Mouse (Mus musculus) kidney, adult 9 months (tissue): Measurements from ENCODE around the gene Fpr-rs7.

Experiments used
- DNase-seq: peaks from one replicate; pipeline ENCODE4 v3.0.0; 2022

Fpr-rs7 gene

DNA sequence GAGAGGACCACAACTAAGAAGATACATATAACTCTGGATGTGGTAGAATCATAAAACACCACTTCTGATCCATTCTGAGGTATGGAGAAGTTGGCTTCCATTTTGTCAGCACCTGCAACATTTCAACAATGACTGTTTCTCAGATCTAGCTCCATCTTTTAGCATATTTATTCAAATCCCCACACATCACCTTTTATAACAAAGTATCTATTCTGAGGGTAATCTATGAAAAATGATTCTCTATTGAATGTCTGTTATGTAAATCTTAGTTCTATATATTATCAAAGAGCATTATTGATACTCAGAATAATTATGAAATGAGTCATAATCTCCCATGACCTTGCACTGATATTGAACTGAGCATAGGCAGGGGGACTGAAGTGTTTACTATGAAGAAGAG, at the start of gene Fpr-rs7:
Gene Fpr-rs7 (minus strand): TSS at position 101 of the 400 bp plus-strand sequence.
- no peak for DNase-seq

DNA sequence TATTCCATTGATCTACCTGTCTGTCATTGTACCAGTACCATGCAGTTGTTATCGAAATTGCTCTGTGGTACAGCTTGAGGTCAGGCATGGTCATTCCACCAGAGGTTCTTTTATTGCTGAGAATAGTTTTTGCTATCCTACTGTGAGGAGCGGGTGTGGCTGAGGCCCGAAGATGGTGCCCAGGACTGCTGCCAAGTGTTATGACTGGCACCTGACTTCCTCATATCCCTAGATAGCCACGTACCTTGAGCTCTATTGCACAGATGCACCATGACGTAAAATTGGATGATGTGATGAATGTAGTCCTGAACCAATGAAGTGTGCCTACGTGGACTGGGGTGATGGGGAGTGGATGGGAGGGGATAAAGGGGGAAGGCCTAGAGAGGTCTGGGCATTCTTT, 39.9 kb downstream of the Fpr-rs7 start:
- DNase-seq: no peak

DNA sequence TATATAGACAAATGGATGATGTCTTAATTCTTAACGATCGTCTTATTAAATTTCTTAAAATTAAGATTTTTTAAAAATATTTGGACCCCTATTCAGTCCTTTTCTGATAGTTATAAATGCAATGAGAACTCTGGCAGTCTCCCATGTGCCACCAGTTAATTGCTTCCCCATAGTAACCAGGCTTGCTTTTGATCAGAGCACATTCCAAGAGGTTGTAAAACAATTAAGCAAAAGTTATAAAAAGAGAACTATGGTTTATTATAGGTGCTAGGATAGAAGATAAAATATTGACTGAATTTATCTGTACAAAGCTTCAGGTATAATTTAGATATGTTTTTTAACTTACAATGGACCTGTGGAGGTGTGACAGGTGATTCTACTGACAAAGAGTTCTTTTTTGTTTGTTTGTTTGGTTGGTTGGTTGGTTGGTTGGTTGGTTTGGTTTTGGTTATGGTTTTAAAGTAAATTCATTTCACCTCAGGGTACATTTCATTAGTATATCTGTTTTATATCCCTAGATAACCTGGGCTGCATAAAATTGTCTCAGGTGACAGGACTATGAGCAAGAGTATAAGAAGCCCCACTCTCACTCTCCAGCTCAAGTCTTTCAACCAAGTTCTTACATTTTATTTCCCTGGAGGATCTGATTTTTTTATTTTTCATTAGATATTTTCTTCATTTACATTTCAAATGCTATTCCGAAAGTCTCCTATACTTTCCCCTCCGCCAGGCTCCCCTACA, 42.2 kb downstream of the Fpr-rs7 start:
- no peak for DNase-seq
